Mouse (Mus musculus) heart, embryonic 10.5 days (tissue): ENCODE measurements around the gene Raly. TPM values are rescaled to one million over a fixed set of nuclear protein-coding genes. Genes with fewer than 3 reads are reported as not detected.

Experiments used
- DNase-seq: peaks from one replicate; pipeline ENCODE4 v3.0.0-alpha.2; 2017; ENCODE audit warnings: low spot score
- H3K27ac ChIP-seq: fragments of 300-500 bp; sonication (generic); 2 replicates; pipeline ENCODE4 v1.5.1; 2016; ENCODE audit warnings: mild to moderate bottlenecking
- H3K27me3 ChIP-seq: fragments of 300-500 bp; sonication (generic); 2 replicates; pipeline ENCODE4 v1.6.1; 2016; ENCODE audit warnings: mild to moderate bottlenecking; ENCODE audit not compliant: poor library complexity, insufficient read depth, severe bottlenecking
- H3K36me3 ChIP-seq: fragments of 300-500 bp; sonication (generic); 2 replicates; pipeline ENCODE4 v1.6.1; 2016; ENCODE audit warnings: mild to moderate bottlenecking, moderate library complexity
- H3K4me1 ChIP-seq: fragments of 300-500 bp; sonication (generic); 2 replicates; pipeline ENCODE4 v1.6.1; 2016; ENCODE audit warnings: mild to moderate bottlenecking
- H3K4me3 ChIP-seq: fragments of 300-500 bp; sonication (generic); 2 replicates; pipeline ENCODE4 v1.5.1; 2016; ENCODE audit warnings: mild to moderate bottlenecking, moderate library complexity
- H3K9me3 ChIP-seq: fragments of 300-500 bp; sonication (generic); 2 replicates; pipeline ENCODE4 v1.6.1; 2016; ENCODE audit warnings: mild to moderate bottlenecking, moderate library complexity
- WGBS: fragments of 180-500 bp; shearing (Covaris S2); methylation state at CpG from one replicate; pipeline ENCODE4 v1.1.7; 2016; 5-methylcytosine and 5-hydroxymethylcytosine counted together
- polyA plus RNA-seq: library from polyadenylated mRNA; unstranded; fragments of >200 nt; fragmentation: Nextera tagmentation; extraction: Ambion mirVana; gene quantifications from 2 replicates; pipeline ENCODE4 v1.2.1, GENCODE M21; 2016

Raly gene
- polyA plus RNA-seq, 1 experiment from 2014 or later: 48.9 TPM

- 0 out of 2 replicates have a peak, but pooled peaks cover 6% of the 10 kb centered on the region for H3K36me3 ChIP-seq
- H3K27ac ChIP-seq: no peak overlapping the region
- H3K4me1 ChIP-seq: peaks cover 3% of the 10 kb centered on the region
- DNase-seq: no peak
- no peaks in the 10 kb centered on the region for H3K9me3 ChIP-seq
- 78% methylated on average over 1 of the region's 1 CpGs for WGBS
- H3K27me3 ChIP-seq: no peaks in the 10 kb centered on the region
- H3K4me3 ChIP-seq: no peak overlapping the region
Measured at GRCm38 (mm10) chr2:154826054-154826538, 35.2 kb downstream of the Raly start.

GRCm38 (mm10) chr2:154827521-154827920 is 36.6 kb downstream of the Raly start:
- Histone ChIP-seq H3K4me1 (peaks cover 9% of the 10 kb centered on the region), H3K4me3 (no peak overlapping the region), H3K27me3 (no peaks in the 10 kb centered on the region), H3K27ac (no peak overlapping the region), H3K9me3 (no peaks in the 10 kb centered on the region), H3K36me3 (peaks cover 8% of the 10 kb centered on the region; the same call in 1 of the 2 replicates)
- WGBS: 88% methylated on average over 4 of the region's 4 CpGs
- DNase-seq: no peak

DNA sequence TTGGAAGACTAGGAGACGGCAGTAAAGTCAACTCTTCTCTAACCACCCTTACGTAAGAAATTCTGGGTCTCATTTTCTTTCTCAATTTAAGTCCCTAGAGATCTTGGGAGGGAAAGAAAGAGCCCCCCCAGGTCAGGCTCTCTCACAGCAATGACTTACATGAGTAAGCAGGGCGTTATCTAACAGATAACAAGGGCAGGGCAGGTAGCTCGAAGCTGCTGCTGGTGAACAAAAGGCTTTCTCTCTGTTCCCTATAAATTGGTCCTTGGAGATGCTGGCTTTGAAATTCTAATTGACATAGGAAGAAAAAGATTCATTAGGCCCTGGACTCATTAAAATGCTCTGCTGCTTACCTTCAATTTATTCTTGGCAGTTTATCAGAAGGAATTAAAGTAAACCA is 41.6 kb downstream of the Raly start:
- Histone ChIP-seq H3K4me3 (no peak overlapping the region), H3K4me1 (peaks cover 18% of the 10 kb centered on the region), H3K36me3 (peaks cover 18% of the 10 kb centered on the region), H3K27ac (no peak overlapping the region), H3K9me3 (no peaks in the 10 kb centered on the region), H3K27me3 (no peaks in the 10 kb centered on the region)
- no peak for DNase-seq
- WGBS: 43% methylated on average over 4 of the region's 4 CpGs

DNA sequence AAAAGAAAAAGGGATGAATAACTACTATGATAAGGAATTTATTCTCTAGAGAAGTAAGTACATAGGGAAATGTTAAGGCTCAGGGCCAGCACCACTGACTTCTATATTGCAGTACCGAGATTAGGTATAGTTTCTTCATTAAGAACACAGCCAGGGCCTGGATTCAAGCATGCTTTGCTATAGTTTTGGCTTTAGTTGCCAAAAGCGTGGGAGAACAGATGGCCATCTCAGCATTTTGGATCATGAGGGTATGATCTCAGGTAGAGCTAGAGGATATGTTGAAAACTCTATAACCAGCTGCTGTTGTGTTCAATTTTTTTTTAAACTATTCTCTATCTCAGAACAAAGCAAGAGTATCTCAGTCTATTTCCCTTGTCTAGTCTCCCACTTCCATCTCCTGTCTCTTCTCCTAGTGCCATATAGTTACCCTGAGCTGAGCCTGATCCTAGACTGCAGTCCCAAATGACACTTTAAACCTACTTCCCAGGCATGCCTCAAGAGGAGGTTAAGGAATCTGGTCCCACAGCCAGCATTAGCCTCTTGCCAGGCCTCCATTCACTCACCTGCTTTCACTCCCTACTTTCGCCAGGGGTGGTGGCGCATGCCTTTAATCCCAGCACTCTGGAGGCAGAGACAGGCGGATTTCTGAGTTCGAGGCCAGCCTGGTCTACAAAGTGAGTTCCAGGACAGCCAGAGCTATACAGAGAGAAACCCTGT is 43.4 kb downstream of the Raly start:
- Histone ChIP-seq H3K9me3 (no peaks in the 10 kb centered on the region), H3K27ac (no peak overlapping the region), H3K4me3 (no peak overlapping the region), H3K27me3 (no peaks in the 10 kb centered on the region), H3K36me3 (peaks cover 24% of the 10 kb centered on the region), H3K4me1 (peaks cover 18% of the 10 kb centered on the region)
- no peak for DNase-seq
- 93% methylated on average over 6 of the region's 6 CpGs for WGBS

- H3K27me3 ChIP-seq: no peaks in the 10 kb centered on the region
- peaks cover 16% of the 10 kb centered on the region for H3K4me1 ChIP-seq
- WGBS: 87% methylated on average over 2 of the region's 2 CpGs
- H3K27ac ChIP-seq: no peak overlapping the region
- no peak overlapping the region for H3K4me3 ChIP-seq
- H3K36me3 ChIP-seq: peaks cover 26% of the 10 kb centered on the region
- DNase-seq: no peak
- peaks cover 3% of the 10 kb centered on the region; the same call in 1 of the 2 replicates for H3K9me3 ChIP-seq
Measured at GRCm38 (mm10) chr2:154836537-154836936, 45.6 kb downstream of the Raly start.

DNA sequence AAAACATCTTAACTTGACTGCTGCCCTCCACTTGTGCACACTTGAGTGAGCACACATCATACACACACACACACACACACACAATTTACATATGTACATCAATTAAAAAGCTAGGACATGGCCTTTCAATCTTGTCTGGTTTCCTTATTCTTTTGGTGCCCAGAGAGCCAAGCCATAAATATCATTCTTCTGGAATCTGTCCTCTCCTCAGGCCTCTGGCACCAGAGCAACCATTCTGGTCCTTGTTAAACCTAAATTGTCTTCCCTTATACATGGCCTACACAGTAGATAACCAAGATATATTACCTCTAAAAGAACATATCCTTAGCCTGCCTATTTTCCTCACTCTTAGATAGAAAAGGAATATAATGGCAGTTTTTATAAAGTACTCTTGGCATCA is 57.2 kb downstream of the Raly start:
- no peak overlapping the region for H3K4me3 ChIP-seq
- H3K27me3 ChIP-seq: no peaks in the 10 kb centered on the region
- H3K4me1 ChIP-seq: peaks cover 2% of the 10 kb centered on the region; the same call in 1 of the 2 replicates
- peaks cover 19% of the 10 kb centered on the region for H3K36me3 ChIP-seq
- H3K27ac ChIP-seq: no peak overlapping the region
- no peaks in the 10 kb centered on the region for H3K9me3 ChIP-seq
- DNase-seq: no peak

GRCm38 (mm10) chr2:154855383-154855782 is 64.5 kb downstream of the Raly start:
- H3K4me3 ChIP-seq: no peak overlapping the region
- no peaks in the 10 kb centered on the region for H3K9me3 ChIP-seq
- H3K27ac ChIP-seq: no peak overlapping the region
- no peaks in the 10 kb centered on the region for H3K27me3 ChIP-seq
- peaks cover 10% of the 10 kb centered on the region for H3K4me1 ChIP-seq
- DNase-seq: no peak
- 88% methylated on average over 1 of the region's 1 CpGs for WGBS
- peaks cover 33% of the 10 kb centered on the region for H3K36me3 ChIP-seq

DNA sequence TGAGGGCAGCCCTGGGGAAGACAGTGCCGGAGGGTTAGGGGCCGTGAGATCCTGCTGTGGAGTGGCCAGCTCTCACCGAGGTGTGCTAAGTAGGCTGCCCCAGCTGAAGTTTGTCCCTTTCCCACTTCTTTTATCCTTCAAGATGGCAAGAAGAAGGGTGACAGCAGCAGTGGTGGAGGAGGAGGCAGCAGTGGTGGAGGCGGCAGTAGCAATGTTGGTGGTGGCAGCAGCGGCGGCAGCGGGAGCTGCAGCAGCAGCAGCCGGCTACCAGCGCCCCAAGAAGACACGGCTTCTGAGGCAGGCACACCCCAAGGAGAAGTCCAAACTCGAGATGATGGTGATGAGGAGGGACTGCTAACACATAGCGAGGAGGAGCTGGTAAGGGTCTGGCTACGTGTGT is 72.8 kb downstream of the Raly start:
- WGBS: 93% methylated on average over 13 of the region's 13 CpGs
- H3K27me3 ChIP-seq: no peaks in the 10 kb centered on the region
- H3K4me1 ChIP-seq: no peaks in the 10 kb centered on the region
- no peak for DNase-seq
- peaks cover 94% of the 10 kb centered on the region for H3K36me3 ChIP-seq
- no peaks in the 10 kb centered on the region for H3K9me3 ChIP-seq
- no peak overlapping the region for H3K27ac ChIP-seq
- H3K4me3 ChIP-seq: no peak overlapping the region

- Histone ChIP-seq H3K4me3 (no peak overlapping the region), H3K36me3 (peaks cover 96% of the 10 kb centered on the region), H3K27me3 (no peaks in the 10 kb centered on the region), H3K9me3 (no peaks in the 10 kb centered on the region), H3K4me1 (no peaks in the 10 kb centered on the region), H3K27ac (no peak overlapping the region)
- 80% methylated on average over 3 of the region's 3 CpGs for WGBS
- DNase-seq: no peak
Measured at GRCm38 (mm10) chr2:154865696-154866095, 74.8 kb downstream of the Raly start.

- DNase-seq: no peak
- Histone ChIP-seq H3K27ac (no peak overlapping the region), H3K9me3 (no peaks in the 10 kb centered on the region), H3K4me1 (no peaks in the 10 kb centered on the region), H3K27me3 (no peaks in the 10 kb centered on the region), H3K36me3 (peaks cover 94% of the 10 kb centered on the region), H3K4me3 (no peak overlapping the region)
- WGBS: 95% methylated on average over 1 of the region's 1 CpGs
Measured at GRCm38 (mm10) chr2:154868106-154868505, 77.2 kb downstream of the Raly start.

- Histone ChIP-seq H3K9me3 (no peaks in the 10 kb centered on the region), H3K27ac (no peak overlapping the region), H3K4me1 (no peaks in the 10 kb centered on the region), H3K4me3 (no peak overlapping the region), H3K27me3 (no peaks in the 10 kb centered on the region), H3K36me3 (peaks cover 91% of the 10 kb centered on the region)
- no peak for DNase-seq
Measured at GRCm38 (mm10) chr2:154869954-154870641, 79.2 kb downstream of the Raly start.

DNA sequence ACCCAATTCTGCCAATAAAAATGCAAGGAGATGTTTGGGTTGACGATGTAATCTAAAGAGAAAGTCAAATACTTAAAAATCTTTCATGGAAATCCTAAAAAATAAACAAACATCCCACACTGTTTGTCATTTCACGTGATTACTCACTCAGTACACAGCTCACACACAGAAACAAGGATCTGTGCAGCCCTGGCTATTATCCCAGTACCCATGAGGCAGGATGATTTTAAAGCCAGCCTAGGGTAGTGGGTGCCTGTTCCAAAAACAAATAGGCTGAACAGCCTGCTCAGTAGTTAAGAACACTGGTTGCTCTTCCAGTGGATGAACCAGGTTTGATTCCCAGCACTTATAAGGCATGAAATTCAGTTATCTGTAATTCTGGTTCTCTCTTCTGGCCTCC is 85.7 kb downstream of the Raly start:
- H3K4me3 ChIP-seq: no peak overlapping the region
- peaks cover 89% of the 10 kb centered on the region for H3K36me3 ChIP-seq
- H3K27me3 ChIP-seq: no peaks in the 10 kb centered on the region
- no peaks in the 10 kb centered on the region for H3K9me3 ChIP-seq
- H3K4me1 ChIP-seq: no peaks in the 10 kb centered on the region
- DNase-seq: no peak
- WGBS: 95% methylated on average over 2 of the region's 2 CpGs
- no peak overlapping the region for H3K27ac ChIP-seq

DNA sequence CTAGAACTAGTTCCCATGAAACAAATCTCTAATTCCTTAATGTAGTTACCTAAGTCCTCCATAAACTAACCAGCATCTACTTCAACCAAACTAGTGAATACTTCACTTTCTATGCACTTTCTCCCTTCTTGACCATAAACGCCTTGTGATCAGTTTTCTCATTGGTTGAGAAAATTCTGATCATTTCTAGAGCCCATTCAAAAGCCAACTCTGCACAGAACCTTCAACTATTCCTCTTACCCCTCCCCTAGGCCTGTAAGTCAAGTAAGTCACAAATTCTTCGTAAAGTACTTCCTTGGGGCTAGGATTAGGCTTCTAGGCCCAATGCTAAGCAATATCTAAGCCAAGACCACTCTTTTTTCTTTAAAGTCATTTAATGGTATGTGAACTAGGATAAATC is 100.7 kb downstream of the Raly start:
- Histone ChIP-seq H3K27ac (peak overlapping the region; percentile 93), H3K4me1 (peaks cover 13% of the 10 kb centered on the region), H3K27me3 (no peaks in the 10 kb centered on the region), H3K4me3 (peak overlapping the region; percentile 92), H3K9me3 (no peaks in the 10 kb centered on the region), H3K36me3 (peaks cover 22% of the 10 kb centered on the region)
- DNase-seq: no peak
- 14% methylated on average over 2 of the region's 2 CpGs for WGBS
